Mouse (Mus musculus) thymus, adult 2 months (tissue): ENCODE measurements around the gene Ptpn3. TPM values are rescaled to one million over a fixed set of nuclear protein-coding genes. Genes with fewer than 3 reads are reported as not detected.

ENCODE experiments used
- DNase-seq: peaks from one replicate; pipeline ENCODE4 v3.0.0; 2021
- H3K27ac ChIP-seq: fragments of 200-500 bp; 2 replicates; pipeline ENCODE4 v1.5.1; 2012; ENCODE audit warnings: low read length, control low read depth; ENCODE audit not compliant: control insufficient read depth, insufficient read depth
- H3K27me3 ChIP-seq: fragments of 200-500 bp; 2 replicates; pipeline ENCODE4 v1.6.1; 2012; ENCODE audit warnings: mild to moderate bottlenecking, low read length, moderate library complexity, mixed read lengths; ENCODE audit not compliant: control insufficient read depth, insufficient read depth
- H3K36me3 ChIP-seq: fragments of 200-500 bp; 2 replicates; pipeline ENCODE4 v1.6.1; 2012; ENCODE audit warnings: mild to moderate bottlenecking, low read length, moderate library complexity; ENCODE audit not compliant: control insufficient read depth, insufficient read depth
- H3K4me1 ChIP-seq: fragments of 200-500 bp; replicated peaks from 2 replicates; pipeline ENCODE4 v1.6.1; 2012; ENCODE audit warnings: low read length; ENCODE audit not compliant: control insufficient read depth, insufficient read depth
- H3K4me3 ChIP-seq: fragments of 200-500 bp; 2 replicates; pipeline ENCODE4 v1.5.1; 2012; ENCODE audit warnings: mild to moderate bottlenecking, low read length, control low read depth, moderate library complexity; ENCODE audit not compliant: control insufficient read depth, insufficient read depth
- CTCF ChIP-seq: fragments of 200-500 bp; IDR thresholded peaks from 2 replicates; pipeline ENCODE4 v1.5.1; 2012; ENCODE audit warnings: mild to moderate bottlenecking, control low read depth, low read length, moderate library complexity, borderline replicate concordance; ENCODE audit not compliant: control insufficient read depth, poor library complexity, insufficient read depth; ENCODE audit errors: extremely low read depth
- POLR2A ChIP-seq: fragments of 200-500 bp; IDR thresholded peaks from 2 replicates; pipeline ENCODE4 v1.6.1; 2012; ENCODE audit warnings: mild to moderate bottlenecking, low read length, control low read depth, moderate library complexity; ENCODE audit not compliant: control insufficient read depth, poor library complexity, insufficient read depth; ENCODE audit errors: extremely low read depth
- WGBS: fragments of 180-500 bp; shearing (Covaris S2); methylation state at CpG from one replicate; pipeline ENCODE4 v1.1.7; 2018; 5-methylcytosine and 5-hydroxymethylcytosine counted together
- polyA plus RNA-seq: library from polyadenylated mRNA; depleted of rRNA; stranded (reverse); fragments of >200 nt; gene quantifications from 2 replicates; pipeline ENCODE4 v1.2.3, GENCODE M21; 2012

Gene Ptpn3
- polyA plus RNA-seq, 1 experiment: 3.3 TPM

GRCm38 (mm10) chr4:57230341-57230740, 71.3 kb downstream of the Ptpn3 start:
- no peaks in the 10 kb centered on the region for H3K27me3 ChIP-seq
- DNase-seq: no peak
- WGBS: 92% methylated on average over 7 of the region's 7 CpGs
- H3K27ac ChIP-seq: no peak overlapping the region
- H3K4me1 ChIP-seq: no peaks in the 10 kb centered on the region
- no peak for TF ChIP-seq POLR2A
- TF ChIP-seq CTCF: no peak
- H3K4me3 ChIP-seq: no peak overlapping the region
- no peaks in the 10 kb centered on the region for H3K36me3 ChIP-seq

DNA sequence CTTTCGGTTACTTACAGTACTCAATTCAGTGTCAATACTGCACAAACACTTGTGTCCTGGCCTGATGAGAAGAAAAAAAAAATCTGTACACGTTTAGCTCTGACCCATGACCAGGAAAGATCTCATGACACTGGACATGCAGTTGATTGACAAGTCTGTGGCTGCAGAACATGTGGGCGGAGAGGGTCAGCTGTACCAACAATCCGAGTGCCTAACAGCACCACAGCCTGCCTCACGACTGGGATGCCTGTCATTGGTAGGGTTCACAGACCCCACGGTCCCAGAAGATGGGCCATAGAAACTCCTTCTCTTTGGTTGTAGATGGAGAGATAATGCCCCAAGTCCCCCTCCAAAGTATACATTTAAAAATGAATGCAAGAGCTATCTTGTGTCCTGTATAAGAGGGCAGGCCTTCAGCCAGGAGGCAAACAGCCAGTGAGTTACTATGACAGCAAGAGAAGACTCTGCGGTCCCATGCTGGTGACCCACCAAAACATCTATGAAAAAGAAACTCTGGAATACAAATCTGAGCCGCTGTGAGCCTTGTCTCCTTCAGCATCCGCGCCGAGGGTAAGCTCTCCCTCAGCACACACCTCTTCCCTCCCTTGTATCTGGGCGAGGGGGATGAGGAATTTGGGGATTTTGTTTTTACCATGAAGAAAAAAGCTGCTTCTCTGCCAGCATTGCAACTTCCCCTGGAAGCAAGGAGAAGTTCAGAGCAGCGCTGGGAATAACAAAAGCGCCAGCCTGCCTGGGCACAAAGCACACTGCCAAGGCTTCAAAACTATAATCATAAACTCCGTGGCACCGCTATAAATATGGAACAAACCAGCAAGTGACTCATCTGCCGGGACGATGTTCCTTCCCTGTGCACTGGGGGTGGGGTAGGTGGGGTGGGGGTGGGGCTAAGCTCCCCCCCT, 72.8 kb downstream of the Ptpn3 start:
- Histone ChIP-seq H3K27me3 (no peaks in the 10 kb centered on the region), H3K36me3 (no peaks in the 10 kb centered on the region), H3K27ac (no peak overlapping the region), H3K4me3 (no peak overlapping the region), H3K4me1 (no peaks in the 10 kb centered on the region)
- 91% methylated on average over 18 of the region's 18 CpGs for WGBS
- TF ChIP-seq POLR2A: no peak
- no peak for TF ChIP-seq CTCF
- no peak for DNase-seq

- 93% methylated on average over 2 of the region's 2 CpGs for WGBS
- no peak for DNase-seq
- H3K36me3 ChIP-seq: no peaks in the 10 kb centered on the region
Measured at GRCm38 (mm10) chr4:57224776-57225175, 76.9 kb downstream of the Ptpn3 start.

DNA sequence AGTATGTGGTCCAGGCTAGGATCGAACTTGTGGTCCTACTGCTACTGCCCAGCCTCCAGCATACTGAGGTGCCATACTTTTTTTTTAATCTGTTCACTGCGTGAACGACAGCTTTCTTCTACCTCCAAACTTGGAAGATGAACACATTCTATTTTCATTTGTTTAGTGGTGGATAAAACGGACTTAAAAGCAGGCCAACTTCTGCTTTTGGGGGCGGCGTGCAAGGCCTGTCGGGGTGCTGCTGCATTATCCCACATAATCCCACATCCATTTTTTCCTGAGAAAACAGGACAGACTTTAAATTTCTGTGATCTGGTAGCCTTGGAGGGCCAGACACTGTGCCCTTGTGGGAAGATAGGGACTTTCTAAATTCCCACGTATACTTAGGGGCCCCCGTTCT, 83.9 kb downstream of the Ptpn3 start:
- 85% methylated on average over 9 of the region's 9 CpGs for WGBS
- no peak for DNase-seq
- Histone ChIP-seq H3K27ac (no peak overlapping the region), H3K4me1 (peaks cover 3% of the 10 kb centered on the region; the same call in 1 of the 2 replicates), H3K27me3 (no peaks in the 10 kb centered on the region), H3K4me3 (no peak overlapping the region), H3K36me3 (no peaks in the 10 kb centered on the region)
- TF ChIP-seq POLR2A (no peak), CTCF (no peak)

More at GRCm38 (mm10) chr4:57224776-57225175, 76.9 kb downstream of the Ptpn3 start:
- Histone ChIP-seq H3K27ac (no peak overlapping the region), H3K27me3 (no peaks in the 10 kb centered on the region), H3K4me3 (no peak overlapping the region), H3K4me1 (peaks cover 7% of the 10 kb centered on the region)
- no peak for TF ChIP-seq CTCF
- TF ChIP-seq POLR2A: no peak

- TF ChIP-seq CTCF (no peak), POLR2A (no peak)
- Histone ChIP-seq H3K36me3 (no peaks in the 10 kb centered on the region), H3K4me1 (no peaks in the 10 kb centered on the region), H3K27ac (no peak overlapping the region), H3K27me3 (no peaks in the 10 kb centered on the region), H3K4me3 (no peak overlapping the region)
- no peak for DNase-seq
- WGBS: 98% methylated on average over 4 of the region's 4 CpGs
Measured at GRCm38 (mm10) chr4:57216535-57216934, 85.1 kb downstream of the Ptpn3 start.

DNA sequence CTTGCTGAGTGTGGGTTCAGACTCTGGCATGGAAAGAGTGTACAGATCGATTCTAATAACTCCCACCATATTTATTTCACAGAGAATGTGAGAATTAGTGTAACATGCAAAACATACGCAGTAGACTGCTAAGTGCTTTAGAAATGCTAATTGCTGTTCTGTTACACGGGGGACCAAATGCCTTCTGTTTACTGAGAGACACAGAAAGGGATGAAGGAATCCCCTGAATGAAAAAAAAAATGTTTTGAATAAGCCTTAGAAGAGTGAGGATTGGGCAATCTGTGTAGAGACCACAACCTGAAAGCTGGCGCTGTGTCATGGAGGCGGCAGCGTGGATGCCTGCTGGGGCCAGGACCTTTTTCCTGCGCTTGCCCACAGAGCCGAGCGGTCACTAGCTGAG, 86.8 kb downstream of the Ptpn3 start:
- H3K4me1 ChIP-seq: no peaks in the 10 kb centered on the region
- no peak for DNase-seq
- no peak for TF ChIP-seq POLR2A
- no peak for TF ChIP-seq CTCF
- no peaks in the 10 kb centered on the region for H3K36me3 ChIP-seq
- 95% methylated on average over 9 of the region's 9 CpGs for WGBS
- H3K27ac ChIP-seq: no peak overlapping the region
- H3K27me3 ChIP-seq: no peaks in the 10 kb centered on the region
- H3K4me3 ChIP-seq: no peak overlapping the region
